Mouse (Mus musculus) megakaryocyte, embryonic 14.5 days (primary cell): Measurements from ENCODE around the gene Barhl1.

ENCODE experiments used
- FLI1 ChIP-seq: IDR thresholded peaks from 2 replicates; pipeline ENCODE4 v1.6.1; 2012; ENCODE audit warnings: low read length, inconsistent platforms, mixed read lengths
- GATA1 ChIP-seq: IDR thresholded peaks from 3 replicates; pipeline ENCODE4 v1.6.1; 2012; ENCODE audit warnings: mixed read lengths, low read length, inconsistent platforms, borderline replicate concordance

DNA sequence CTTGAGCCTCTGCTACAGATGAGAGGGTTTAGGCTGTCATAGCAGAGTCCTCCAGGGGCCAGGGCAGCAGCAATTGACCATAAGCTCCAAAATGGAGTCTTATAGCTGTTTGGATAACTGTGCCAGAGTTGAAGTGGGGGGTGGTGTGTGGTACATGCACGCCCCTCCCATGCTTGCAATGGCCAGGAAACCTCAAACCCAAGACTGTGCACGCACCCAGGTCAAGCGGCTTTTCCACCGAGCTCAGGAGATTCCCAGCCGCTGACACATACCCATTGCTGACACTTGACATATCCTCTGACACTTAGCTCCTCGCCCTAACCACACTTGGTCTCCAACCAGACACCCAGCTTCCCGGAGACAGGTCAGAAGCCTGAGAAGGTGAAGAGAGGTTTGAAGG, 22.5 kb upstream of the Barhl1 start:
- no peak for TF ChIP-seq GATA1
- no peak for TF ChIP-seq FLI1
